Mouse (Mus musculus) NIH3T3 (cell line): Measurements from ENCODE around the gene Cplx1.

ENCODE experiments used
- DNase-seq: peaks from one replicate; pipeline ENCODE4 v3.0.0-alpha.2; 2012; ENCODE audit warnings: low read depth

Gene Cplx1

DNA sequence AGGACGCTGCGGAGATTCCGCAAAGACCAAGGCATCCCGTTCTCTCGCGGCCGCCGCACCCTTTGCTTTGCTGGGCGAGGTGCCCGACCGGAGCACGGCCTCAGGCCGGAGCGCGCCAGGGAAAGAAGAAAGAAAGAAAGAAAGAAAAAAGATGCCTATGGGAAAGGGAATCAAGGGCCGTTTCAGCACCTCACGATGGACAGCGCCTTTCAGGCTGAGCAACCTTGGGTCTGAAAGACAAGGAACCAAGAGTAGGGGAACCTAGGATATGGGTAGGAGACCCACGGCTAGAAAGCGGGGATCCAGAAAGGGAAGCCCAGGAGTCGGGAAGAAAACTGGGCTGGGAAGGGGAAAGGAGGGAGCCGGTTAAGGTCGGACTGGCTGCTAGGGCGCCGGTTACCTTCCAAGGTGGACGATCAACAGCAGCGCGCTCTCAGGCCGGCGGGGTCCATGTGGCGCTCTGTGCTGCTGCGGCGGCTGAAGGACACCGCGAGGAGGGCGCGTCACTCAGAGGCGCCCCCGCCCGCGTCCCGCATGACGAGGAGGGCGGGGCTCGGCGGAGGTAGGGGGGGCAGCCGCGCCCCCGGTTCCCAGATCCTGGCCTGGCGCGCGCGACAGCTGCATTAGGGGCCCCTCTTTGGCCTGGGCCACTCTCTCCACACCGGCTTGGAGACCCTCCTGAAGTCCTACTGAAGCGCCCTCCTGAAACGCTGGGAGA lies at the start of gene Cplx1:
Gene Cplx1, minus strand, starts transcription at position 536 of the 718 bp plus-strand sequence.
- DNase-seq = peak; percentile 79

DNA sequence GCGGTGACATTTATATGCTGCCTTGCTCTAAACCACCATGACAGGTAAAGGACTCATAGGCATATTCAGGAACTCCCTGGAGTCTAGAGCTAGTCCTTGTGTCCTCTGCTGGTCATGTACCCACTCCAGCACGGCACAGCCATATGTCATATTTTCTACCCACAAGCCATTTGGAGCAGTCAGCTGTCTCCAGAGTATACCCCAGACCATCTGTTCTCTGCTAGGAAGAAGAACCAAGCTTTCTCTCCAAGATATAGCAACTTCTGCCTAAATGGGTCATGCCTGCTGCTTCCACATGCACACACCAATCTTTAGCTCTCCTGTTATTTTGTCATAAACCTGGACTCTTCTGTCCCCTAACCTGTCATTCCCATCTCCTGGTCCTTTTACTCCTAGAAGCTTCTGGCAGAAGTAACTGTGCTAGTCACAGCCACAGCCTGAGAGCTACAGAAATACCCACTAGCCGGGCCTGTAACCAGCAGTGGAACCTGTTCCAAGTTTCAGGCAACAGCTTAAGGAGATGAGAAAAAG lies 31.6 kb upstream of the Cplx1 start:
- no peak for DNase-seq

DNA sequence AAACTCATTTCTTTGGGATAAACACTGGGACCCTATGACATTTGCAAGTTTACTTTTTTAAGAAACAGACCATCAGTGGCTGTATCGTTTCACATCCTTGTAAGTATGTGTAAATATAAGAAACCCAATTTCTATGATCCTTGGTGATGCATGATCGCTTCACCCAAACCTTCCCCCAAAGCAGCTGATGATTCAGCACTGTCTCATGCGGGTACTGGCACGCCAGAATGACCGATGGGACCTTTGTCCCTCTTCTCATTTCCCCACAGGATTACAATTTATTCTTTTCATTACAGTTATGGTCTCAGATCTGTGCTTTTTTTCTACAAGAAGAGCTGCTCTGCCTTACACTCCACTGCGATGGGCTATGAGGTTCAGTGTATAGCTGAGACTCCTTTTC lies 23.2 kb upstream of the Cplx1 start:
- peak; percentile 74 for DNase-seq

DNA sequence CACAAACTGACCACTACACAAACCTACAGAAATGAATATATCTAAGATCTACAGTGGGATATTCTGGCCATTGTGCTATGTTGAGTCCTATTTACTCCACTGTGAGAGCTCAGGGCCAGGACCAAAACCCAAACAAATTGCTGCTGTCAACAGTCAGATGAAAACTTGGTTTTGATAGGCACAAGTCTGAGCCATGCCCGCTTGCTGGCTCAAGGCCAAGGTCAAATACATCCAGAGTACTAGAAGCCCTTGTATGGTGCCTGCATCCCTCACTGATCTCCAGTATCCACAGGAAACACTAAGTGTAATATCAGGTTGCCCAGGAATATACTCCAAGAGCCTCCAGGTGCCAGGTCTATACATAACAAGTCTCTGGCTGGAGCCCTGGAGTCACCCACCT lies 21.2 kb upstream of the Cplx1 start:
- no peak for DNase-seq

DNA sequence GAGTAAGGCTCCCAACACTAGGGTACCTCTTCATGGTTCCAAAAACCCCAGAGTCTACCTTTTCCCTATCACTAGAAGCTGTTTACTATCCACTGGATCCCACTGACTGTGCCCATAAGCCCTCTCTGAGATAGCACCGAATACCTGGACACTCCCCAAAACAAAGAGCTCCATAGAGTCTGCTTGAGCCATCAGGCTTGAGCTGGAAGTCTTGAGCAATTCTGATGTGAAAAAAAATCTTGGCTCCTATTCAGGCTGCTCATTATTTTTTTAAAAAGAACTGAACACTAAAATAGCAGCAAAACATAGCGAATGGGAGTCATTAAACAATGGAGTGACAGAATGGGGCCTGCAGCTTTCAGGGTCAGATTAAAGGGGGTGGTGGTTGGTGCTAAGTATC lies 17.3 kb upstream of the Cplx1 start:
- DNase-seq = peak; percentile 79

DNA sequence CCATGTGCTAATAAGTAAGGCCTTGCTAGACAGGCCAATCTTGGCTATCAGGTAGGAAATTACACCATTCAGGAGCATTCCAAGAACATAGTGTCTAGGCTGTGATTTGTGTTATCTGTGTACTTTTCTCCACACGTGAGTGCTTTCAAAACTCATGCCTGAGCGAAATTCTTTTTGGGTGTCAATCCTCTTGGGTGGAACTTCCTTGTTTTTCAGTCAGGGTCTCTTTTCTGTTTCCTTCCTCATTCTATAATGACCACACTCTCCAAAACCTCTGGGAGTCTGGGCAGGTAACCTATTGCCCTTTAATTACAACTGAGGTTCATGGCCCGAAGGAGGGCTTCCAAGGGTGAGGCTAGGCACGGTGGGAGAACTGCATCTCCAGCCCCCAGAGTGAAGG lies 16.7 kb upstream of the Cplx1 start:
- no peak for DNase-seq

DNA sequence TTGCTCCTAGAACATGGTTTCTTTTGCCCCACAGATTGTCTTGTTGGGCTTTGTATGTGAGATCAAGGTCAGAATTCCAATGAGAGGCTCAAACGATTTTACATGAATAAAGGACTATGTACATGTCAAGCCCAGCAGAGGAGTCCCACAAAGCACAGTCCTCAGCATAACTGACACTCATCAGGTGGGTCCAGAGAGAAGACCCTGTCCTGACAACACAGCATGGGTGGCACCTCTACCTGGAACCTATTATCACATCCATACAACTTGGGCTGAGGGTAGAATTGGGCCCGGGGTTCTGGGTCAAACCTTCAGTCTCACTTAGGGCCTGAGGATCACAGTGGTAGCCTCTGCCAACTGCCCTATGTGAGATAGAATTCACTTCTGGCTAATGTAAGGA lies 15.6 kb upstream of the Cplx1 start:
- no peak for DNase-seq

DNA sequence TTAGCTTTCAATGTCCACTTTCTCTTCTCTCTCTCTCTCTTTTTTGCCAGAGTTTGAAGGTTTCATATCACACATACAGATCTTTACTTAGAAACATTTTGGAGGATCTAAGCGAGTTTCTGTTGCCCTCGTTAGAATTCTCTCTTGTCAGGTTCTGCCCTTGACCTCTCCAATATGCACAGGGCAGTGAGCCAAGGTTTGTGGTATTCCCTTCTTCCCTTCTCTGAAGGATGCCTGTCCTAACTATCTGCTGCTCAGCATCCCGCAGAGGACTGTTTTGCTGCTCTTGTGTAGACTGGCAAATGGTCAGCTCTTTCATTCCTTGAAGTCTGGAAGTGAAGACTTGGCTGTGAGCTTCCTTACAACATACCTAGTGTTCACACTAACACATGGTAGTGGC lies 14.5 kb upstream of the Cplx1 start:
- DNase-seq = peak; percentile 61

DNA sequence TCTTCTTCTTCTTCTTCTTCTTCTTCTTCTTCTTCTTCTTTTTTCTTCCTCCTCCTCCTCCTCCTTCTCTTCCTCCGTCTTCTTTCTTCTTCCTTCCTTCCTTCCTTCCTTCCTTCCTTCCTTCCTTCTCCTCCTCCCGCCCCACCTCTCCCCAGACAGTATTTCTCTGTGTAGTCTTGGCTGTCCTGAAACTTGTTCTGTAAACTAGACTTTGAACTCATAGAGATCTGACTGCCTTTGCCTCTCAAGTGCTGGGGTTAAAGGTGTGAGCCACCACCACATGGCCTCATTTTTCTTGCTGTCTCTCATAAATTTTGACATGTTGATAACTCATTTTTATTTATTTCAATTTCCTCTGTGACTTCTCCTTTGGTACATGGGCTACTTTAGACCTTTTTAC lies 12.7 kb upstream of the Cplx1 start:
- no peak for DNase-seq

DNA sequence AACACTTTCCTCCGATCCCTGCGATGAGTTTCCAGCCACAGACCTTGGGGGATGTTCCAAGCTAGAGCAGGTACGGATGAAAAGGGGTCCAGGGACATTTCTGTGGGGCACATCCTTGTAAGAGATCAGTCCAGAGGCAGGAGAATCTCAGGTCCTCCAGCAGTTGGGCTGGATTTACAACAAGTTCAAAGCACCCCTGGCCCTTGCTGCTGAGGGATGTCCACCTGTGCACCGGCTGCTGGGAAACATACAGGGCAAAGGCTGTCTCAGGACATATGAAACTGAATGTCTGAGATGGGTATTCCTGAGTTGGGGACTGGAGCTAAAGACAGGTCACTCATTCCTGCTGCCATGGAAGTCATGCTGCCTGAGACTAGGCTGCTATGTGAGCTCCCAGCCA lies 7.2 kb upstream of the Cplx1 start:
- no peak for DNase-seq

DNA sequence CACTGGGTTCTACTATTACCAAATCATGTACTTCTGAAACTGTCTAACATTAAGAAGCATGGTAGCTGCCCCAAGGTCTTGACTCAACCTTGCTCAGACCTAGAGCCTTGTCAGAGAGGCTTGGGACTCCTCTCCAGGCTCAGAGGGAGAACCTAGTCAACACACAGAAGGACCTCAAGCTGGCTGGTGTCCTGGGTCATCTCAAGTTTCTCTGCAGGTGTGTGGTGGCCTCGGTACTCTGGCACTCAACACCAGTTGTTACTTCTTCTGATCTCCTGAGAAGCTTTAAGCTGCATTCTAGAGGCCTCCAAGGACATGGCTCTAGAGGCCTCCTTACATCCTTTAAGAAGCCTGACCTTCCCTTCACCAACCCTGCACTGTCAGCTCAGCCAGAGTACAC lies 4.2 kb upstream of the Cplx1 start:
- DNase-seq = no peak

DNA sequence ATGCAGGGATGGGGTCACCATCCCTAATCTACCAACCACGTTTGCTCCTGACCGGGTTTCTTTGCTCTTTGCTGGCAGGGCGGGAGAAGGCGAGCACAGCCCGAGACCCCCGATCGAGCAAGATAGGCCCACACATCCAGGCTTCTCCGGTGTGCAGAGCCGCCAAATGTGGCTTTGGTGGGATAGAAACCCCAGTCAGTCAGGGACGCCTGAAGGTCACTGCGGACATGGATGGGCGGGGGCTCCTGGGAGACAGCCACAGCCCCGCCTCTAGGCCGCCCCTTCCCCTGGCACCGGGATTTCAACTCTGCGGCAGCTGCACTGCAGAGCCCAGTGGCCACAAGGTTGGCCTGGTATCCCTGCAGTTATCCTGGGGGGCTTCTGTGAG lies 377 bp upstream of the Cplx1 start:
- DNase-seq = no peak

DNA sequence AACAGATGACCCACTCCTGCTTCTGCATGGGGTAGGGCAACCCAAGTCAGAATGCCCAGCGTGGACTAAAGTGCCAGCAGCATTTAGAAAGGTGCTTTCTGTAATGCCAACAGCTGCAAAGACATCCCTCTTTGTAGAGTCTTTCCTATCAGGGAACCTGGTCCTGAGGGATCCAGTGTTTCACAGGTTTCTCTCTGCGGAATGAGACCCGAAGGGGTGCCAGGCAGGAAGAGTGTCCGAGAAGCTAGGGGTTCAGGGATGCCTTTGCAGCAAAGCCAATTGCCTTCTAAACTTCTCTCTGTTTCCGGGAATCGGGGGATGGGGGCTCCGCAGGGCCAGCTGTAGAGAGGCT lies 711 bp downstream of the Cplx1 start:
- no peak for DNase-seq

DNA sequence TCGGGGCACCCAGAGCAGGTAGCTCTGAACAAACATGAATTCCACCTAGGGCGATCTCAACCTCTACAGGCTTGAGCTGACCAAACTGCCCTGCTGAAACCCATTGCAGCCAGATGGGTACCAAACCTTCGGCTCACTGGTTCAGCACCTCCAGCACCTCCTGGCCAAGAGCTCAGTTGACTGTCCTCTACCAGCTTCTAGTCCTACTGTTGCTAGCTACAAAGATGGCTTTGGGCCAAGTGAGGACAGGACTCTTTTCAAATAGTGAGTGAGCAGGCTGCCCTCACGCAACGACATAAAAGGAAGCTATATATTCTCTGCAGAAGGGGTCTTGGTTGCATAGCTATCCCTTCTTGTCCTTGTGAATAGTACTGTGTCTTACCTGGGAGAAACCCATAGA lies 2.2 kb downstream of the Cplx1 start:
- DNase-seq = no peak

DNA sequence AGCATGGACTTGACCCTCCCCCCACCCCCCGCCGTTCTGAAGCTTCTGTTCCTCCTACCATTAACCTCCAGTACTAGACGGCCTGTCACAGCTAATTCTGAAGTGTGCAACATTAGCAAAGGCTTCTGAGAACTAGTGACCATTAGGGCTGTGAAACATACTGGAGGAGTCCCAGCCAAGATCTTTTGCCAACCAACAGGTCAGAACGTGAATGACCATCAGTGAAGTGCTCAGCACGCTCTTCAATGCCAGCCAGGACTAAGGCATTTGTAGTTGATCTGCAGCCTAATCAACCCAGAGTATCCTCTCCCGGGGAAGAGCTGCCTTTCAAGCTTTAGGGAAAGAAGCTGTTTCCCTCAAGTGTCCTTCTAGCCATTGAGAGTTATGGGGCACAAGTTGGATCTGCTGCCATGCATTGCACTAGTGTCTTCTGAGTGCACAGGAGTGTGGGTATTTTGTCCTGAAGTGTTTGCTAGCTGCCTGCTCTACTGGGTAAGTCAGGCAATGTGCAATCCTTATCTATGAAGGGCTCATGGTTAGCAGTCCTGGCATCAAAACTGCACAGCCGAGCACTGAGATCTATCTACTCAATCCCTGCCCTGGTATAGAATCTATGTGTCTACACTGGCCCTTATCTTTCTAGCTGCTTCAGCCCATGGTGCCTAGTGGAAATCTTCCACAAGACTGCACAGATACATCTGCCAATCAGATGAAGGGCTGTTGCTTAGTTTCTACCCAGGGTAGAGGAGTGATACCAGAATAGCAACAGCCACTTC lies 6.1 kb downstream of the Cplx1 start:
- DNase-seq = no peak

DNA sequence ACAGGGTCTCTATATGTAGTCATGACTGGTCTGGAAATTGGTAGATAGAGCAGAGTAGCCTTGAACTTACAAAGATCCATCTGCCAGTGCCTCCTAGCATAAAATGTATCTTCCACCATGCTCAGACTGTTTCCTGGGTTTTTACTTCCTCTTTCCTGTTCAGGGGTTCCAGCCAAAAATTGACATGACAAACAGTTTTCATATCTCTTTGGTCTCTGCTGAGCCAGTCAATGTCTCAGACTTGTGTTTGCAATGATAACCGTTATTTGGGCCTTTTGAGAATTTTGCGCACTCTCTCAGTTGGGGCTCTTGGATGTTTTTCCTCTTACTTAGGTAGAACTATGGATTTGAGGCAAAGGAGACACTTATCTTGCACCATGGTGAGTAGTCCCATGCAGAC lies 15.6 kb downstream of the Cplx1 start:
- DNase-seq = no peak

DNA sequence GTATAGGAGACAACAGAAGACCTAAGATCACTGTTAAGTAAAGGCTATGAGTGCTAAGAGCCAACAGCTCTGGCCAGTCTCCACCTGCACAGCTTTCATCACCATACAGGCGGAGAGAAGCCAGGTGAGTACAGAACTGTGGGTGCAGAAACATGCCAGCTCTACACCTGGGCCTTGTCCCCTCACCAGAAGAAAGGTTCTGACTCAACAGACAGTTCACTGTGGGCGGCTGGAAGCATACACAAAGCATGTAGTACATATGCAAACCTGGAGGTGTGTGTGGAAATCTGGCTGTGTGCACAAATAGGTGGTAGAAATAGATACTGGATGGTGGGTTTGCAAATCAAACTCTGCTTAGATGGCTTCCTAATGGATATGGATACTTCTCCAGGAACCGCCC lies 27.2 kb downstream of the Cplx1 start:
- DNase-seq = no peak

DNA sequence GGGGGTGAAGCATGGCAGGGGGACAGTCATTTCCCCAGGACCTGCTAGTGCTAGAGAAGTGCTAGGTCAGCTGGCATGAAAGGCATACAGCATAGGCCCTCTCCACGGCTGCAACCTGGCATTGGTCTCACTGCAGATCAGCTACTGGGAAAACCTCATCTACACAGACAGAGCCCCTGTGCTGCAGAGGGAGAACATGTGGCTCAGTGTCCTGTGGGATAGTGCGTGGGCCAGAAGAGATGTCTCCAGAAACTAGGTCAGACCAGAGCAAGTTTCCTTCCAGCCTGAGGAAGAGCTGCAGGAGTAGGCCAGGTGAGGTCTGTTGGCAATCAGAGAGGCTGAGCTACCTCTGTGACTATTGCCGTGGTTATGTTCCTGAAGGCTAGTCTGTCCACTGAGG lies 27.9 kb downstream of the Cplx1 start:
- no peak for DNase-seq

DNA sequence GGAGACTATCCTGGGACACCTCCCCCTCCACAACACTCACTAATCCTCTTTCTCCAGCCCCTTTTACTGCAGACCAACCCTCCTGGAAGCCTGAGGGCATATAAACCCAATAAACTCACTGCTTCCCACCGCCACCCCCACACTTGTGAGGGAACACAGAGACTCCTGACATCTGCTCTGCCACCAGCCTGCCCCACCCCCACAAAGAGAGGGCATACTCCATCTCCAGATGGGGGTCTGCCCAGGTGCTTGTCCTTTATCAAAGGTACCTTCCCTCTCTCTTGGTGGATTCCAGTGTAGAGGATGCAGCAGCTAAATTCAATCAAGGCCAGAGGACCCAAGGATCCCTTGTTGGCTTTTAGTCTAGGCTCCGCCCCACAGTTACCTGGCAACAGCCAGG lies 28.8 kb downstream of the Cplx1 start:
- no peak for DNase-seq

DNA sequence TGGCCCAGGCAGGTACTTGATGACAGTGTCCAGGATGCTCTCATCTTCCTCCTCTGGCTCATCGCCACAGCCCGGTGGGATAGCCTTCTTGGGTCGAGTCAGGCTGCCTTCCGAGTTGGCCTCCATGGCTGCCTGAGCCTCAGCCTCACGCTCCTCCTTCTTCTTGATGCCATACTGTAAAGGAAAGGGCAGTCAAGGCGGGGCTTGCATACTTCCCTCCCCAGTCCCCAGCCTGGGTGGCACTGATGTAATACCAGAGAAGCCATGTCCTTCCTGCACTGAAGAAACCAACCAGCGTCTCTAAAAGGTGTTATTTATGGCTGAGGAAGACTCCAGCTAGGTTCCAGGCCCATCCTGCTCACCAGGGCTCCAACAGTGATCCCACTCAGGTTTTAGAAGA lies 29.7 kb downstream of the Cplx1 start:
- no peak for DNase-seq

DNA sequence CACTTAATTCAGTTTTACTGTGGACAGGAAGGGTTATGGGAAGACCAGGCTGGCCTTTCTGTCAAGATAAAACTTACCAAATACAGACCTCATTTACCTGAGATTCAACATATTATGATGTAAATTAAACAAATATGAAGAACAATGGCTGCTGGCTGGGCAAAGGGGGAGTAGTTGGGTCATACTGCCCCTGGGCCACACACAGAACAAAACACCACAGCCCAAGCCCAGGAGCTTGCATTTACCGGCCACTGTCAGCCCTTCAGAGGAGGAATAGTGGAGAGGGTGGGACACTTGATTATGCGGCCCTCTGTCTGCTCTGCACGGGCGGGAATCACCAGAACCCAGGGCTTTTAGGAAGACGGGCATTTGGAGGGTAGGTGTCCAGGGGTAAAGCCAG lies 30.9 kb downstream of the Cplx1 start:
- DNase-seq = no peak

DNA sequence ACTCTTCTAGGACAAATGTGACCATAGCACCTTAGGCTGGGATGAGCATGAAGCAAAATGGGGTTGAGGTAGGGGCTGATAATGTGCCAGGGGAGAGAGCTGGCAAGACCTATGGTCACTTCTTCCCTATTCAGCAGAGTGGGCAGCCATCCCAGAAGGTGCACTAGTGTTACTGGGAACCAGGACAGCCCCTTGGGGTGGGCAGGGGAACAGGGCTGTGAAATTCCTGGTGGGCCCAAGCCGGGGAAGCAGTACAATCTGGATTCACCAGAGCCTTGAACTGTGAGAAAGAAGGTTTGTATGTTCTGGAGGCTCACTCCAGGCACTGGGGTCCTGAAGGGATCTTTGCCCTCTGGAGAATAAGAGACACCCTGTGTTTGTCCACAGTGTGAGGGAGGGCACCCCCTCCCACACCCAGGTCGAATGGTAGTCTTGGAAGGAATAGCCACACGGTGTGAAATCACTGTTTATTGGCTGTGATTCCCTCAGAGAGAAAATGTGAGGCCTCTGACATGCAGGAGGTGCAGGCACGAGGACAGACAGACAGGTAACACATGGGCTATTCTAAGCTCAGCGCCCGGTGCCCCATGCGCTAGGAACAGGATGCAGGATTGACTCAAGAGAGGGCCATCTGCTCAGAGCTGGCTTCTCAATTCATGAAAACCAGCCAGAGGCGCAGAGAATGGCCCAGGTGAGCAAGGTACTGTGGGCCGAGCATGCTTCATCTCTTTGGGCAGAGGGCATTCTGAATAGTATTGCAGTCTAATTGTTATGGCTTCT lies 31.5 kb downstream of the Cplx1 start:
- no peak for DNase-seq

DNA sequence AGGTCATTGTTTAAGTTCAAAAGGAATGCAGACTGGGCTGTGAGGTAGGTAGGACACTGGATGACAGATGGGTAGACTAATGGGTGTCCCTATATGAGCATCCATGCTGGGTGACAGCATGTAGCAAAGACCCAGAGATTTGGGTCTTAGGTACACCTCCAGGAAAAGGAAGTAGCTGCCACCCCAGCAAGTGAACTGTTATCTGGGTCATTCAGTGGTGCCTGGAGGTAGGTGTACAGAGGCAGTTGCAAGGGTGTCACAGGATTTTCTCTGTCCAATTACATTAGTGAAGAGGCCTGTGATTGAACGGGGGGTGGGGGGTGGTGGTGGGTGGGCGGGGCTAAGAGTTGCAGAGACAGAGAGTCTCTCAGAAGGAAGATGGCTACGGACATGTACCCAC lies 33.2 kb downstream of the Cplx1 start:
- no peak for DNase-seq
